Mouse (Mus musculus) splenic B cell, adult 2 months (primary cell): Measurements from ENCODE around the gene Spdl1.

Experiments used
- DNase-seq: peaks from one replicate; pipeline ENCODE4 v3.0.0-alpha.2; 2011; ENCODE audit warnings: low read depth, low spot score
- H3K27me3 ChIP-seq: 2 replicates; pipeline ENCODE4 v1.6.1; 2012; ENCODE audit warnings: mild to moderate bottlenecking, low read length, moderate library complexity, mixed read lengths; ENCODE audit not compliant: control insufficient read depth, poor library complexity, insufficient read depth, severe bottlenecking
- H3K36me3 ChIP-seq: 2 replicates; pipeline ENCODE4 v1.6.1; 2012; ENCODE audit warnings: mild to moderate bottlenecking, low read length, moderate library complexity, mixed read lengths; ENCODE audit not compliant: control insufficient read depth, poor library complexity, insufficient read depth, severe bottlenecking

The Spdl1 gene

DNA sequence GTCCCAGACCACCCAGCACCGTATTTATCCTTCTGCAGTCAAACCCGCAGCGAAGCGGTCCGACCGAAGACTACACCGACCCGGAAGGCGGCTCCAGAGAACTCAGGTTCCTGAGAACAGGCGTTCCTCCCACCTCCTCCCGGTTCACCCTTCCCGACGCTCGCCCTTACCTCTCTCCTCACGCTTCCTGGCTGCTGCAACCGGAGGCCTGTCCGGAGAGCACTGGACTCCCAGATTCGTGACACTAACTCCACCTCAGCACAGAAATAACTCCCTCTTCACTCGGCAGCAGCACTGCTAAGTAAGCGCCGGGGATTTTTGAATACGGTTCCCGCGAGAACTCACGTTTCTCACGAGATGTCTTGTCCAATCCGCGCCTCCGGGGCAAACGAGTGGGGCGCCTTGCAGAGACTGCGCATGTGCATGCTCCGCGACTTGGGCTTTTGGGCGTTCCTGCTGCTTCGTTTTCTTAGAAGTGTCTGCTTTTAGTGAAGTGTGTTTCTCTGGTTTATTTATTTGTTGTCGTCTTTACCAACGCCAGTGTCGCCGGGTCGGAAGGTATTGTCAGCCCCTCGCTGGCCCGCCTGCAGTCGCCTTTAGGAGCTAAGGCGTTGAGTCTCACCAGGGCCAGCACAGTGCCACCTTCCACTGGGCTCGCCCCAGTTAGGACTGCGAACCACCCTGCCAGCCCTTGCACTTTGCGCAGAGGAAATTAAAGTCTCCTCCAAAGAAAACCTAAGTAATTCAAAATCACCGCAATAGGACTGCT, at the start of gene Spdl1:
TSS of gene Spdl1 (minus strand) at position 324 of the 769 bp plus-strand sequence.
- peak; percentile 98 for DNase-seq
- Histone ChIP-seq H3K36me3 (no peaks in the 10 kb centered on the region), H3K27me3 (no peaks in the 10 kb centered on the region; the same call in 1 of the 2 replicates)

DNA sequence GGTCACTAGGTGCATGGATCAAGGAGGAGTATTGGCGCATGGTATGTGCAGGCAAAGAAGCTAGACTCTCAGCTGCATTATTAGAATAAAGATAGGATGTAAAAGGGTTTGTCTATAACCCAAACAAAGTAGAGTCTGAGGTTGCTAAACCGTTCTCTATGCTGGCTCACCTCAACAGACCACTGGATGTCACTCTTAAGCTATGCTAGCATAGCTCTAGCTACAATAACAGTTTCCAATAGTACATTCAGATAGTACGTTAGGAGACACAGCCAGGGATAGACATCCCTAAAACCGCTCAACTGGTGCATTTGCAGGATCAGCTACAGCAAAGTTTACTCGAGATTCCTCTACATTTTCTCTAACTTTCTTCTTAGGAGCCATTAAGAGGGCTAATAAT, 48.1 kb upstream of the Spdl1 start:
- peak; percentile 27 for DNase-seq
- Histone ChIP-seq H3K27me3 (no peaks in the 10 kb centered on the region), H3K36me3 (no peaks in the 10 kb centered on the region)

DNA sequence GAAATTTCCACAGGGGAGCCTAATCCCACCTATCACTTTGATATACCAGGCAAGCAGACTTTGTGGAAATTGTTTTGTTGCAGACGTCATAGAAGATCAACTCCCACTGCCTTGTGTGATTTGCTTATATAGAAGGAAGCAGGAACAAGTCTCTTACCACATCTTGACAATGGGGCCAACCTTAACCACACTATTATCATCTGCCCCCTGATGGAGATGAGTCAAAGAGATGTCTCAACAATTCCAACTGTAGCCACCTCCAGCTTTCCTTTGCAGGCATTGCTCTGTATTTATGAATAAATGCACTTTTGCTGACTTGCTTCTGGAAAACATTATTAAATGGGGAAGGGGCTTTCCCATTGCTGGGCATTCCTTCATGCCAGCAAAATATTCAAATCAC, 46.2 kb upstream of the Spdl1 start:
- no peak for DNase-seq
- Histone ChIP-seq H3K27me3 (no peaks in the 10 kb centered on the region), H3K36me3 (no peaks in the 10 kb centered on the region)

DNA sequence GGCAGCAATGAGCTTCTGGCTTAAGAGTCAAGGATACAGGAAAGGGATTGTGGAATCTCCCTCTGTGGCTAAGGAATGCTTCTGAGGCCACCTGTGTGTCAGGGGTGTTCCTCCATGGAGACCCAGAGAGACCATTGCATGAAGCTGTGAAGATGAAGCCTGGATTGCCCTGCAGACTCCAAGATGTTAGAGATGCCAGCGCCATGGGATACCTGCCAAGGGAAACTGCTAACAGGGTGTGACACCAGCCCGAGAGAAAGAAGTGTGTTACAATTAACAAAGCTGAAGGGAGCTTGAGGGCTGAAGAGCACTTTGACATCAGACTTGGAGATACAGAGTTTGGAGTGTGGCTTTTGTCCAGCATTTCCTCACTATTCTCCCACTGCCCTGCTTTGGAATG, 40.4 kb upstream of the Spdl1 start:
- Histone ChIP-seq H3K27me3 (no peaks in the 10 kb centered on the region), H3K36me3 (no peaks in the 10 kb centered on the region)
- no peak for DNase-seq

DNA sequence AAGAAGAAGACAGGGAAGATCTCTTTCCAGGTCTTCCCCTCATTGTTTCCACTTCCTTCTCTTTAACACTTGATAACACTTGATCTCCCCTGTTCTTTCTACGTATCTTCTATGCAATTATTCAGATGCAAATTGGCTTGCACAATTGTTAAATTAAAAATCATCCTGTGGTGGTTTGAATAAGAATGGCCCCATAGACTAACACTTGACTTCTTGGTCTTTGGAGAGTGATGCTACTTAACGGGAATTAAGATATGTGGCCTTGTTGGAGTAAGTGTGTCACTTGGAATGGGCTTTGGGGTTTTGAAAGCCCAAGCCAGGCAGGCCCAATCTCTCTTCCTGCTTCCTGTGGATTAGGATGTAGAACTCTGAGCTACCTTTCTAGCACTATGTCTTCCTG, 39.0 kb upstream of the Spdl1 start:
- DNase-seq = no peak
- H3K27me3 ChIP-seq = no peaks in the 10 kb centered on the region
- no peaks in the 10 kb centered on the region for H3K36me3 ChIP-seq

DNA sequence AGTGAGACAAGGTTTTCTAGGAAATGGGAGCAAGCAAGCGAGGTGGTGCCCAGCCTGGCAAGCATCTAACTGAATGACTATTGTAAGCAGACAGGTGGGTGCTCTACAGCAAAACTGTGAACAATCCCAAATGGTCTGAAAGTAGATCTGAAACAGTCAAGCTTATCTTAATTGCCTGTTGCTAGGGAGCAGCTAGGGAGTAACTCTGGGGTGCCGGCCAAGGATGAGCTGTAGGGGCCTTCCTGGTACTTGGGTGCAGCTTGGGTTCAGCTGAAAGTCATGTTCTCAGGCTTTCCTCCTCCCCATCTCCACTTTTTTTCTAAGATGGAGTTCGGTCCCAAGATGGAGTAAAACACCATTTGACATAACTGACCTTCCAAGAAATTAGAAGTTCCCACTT, 38.5 kb upstream of the Spdl1 start:
- no peak for DNase-seq
- Histone ChIP-seq H3K36me3 (no peaks in the 10 kb centered on the region), H3K27me3 (no peaks in the 10 kb centered on the region)

DNA sequence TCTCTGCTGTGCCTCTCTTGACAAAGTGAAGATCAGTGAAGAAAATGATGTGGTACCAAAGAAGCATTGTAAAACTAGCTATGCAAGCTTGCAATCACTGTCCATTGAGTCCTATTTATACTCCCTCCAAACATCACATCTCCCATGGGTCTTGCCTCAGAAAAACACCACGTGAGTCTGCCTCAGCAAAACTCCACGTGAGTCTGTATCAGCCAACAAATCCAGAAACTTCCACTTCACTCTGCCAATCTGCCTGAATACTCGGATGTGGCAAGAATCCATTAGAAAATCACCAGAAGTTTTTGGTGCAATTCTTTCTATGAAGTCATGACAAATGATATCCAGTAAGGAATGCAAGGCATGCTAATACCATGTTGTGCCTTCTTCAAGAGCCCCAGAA, 38.0 kb upstream of the Spdl1 start:
- no peaks in the 10 kb centered on the region for H3K27me3 ChIP-seq
- no peak for DNase-seq
- no peaks in the 10 kb centered on the region for H3K36me3 ChIP-seq

DNA sequence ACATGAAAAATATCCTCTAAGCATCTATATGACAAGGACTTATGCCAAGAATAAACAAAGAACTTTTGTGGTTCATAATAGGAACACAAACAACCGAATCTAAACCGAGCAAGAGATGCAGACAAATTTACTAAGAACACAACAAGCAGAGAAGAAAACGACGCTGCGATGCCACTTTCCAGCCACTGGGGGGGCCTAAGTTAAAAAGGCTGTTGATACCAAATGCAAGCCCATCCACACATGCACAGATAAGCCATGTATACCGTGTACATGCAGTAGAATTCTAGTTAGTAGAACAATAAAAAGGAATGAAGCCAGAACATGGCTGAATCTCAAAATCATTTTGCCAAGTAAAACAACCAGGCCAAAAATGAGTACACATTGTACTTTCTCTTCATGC, 35.2 kb upstream of the Spdl1 start:
- H3K36me3 ChIP-seq = no peaks in the 10 kb centered on the region
- no peaks in the 10 kb centered on the region for H3K27me3 ChIP-seq
- DNase-seq = peak; percentile 15

DNA sequence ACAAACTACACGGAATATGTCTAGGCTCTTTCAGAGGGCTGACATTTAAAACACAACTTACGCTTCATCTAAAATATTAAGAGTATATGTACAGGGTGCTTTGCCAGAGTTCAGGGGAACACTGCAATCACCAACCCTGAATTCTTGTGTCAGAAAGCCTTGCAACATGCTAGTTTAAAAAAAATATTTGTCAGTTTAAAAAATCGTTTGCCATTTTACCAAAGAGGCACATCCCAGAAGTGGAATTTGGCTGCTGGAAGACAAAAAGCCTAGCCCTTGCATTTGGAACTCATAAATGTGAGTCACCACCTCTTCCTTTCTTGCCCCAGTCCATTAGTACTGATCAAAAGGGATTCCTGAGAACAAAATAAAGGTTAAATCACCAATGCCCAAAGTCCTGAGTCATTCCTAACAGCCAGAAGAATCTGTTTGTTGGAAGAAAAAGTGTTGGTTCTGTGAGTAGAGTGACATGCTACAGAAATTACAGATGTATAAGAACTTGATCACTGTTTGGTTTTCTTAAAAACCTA, 32.4 kb upstream of the Spdl1 start:
- no peak for DNase-seq
- Histone ChIP-seq H3K27me3 (no peaks in the 10 kb centered on the region), H3K36me3 (no peaks in the 10 kb centered on the region)

DNA sequence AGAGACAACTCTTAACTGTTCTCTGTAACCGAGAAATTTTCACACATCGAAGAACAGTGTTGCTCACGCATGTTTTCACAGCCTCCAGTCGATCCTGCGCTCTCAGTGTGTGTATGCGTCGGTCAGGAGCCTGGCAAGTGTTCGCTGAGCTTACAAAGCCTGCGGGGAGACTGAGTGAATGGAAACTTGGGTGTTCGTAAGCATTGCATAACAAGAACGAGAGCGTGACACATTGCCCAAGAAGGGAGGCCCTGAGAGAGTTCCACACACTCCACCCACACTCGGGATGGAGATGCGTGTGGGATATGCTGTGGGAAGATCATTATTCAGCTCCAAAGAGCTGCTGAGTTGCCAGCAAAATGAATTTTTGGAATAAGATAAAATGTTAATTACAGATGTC, 31.7 kb upstream of the Spdl1 start:
- no peak for DNase-seq
- Histone ChIP-seq H3K36me3 (no peaks in the 10 kb centered on the region), H3K27me3 (no peaks in the 10 kb centered on the region)

DNA sequence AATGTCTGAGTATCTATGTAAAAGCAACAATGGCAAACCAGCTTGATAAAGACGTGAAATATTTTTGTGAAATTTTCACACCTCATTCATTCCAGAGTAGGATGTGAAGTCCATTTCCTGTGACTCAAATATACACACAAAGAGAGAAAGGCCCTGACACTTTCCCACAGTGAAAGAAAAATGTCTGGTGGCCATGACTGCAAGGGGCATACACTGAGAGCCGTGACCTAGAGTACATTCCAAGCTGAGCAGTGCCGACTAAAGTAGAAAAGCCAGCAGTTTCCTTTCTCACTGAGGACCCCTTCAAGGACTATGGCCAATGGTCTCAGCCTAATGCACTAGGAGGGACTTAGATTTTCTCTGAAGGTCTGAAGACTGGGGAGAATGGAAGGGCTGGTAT, 23.2 kb upstream of the Spdl1 start:
- no peaks in the 10 kb centered on the region for H3K27me3 ChIP-seq
- no peak for DNase-seq
- H3K36me3 ChIP-seq = no peaks in the 10 kb centered on the region

DNA sequence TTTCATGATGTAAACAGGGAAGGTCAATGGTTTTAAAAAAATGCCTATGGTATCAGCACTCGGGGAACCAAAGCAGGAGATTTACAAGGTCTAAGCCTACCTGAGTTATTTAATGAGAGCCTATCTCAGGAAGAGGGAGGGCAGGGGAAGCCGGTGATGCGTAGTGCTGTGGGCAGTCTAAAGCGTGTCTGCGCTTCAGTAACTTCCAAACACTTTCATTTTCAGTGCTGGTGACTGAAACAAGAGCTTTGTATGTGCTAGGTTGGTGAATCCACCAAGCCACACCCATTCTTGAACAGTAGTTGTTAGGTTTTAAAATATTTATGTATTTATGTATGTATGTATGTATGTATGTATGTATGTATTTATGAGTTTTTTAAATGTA, 12.8 kb upstream of the Spdl1 start:
- Histone ChIP-seq H3K36me3 (no peaks in the 10 kb centered on the region), H3K27me3 (no peaks in the 10 kb centered on the region)
- peak; percentile 81 for DNase-seq

DNA sequence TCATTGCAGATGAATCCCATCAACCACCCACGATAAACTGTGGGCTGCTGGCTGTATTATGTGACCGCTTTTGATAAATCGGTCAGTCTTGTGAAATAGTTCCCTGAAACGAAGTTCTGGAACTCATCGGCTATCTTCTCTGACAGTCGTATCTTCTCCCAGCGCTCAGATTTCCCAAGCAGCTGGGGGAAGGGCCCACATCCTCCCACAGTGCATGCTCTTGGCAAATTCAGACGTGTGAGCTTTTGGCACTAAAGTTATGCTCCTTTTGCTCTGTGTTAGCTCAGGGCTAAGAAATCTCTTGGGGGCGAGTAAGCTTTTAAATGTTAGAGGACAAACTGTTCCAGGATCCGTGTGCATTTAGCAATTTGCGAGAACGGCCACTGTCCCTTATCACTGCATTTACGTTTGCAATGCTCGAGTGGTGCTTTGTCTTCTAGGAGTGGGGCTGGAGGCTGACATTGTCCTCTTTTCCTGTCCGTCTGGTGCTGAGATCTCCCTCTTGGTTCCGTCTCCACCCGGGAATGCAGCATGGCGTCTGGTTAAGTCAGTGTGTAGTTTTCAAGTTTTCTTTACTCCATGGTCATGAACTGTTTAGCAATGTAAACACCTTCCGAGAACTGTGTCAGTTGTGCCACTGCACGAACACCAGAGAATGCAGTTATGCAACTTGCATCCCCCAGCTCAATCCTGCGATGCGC, 12.3 kb upstream of the Spdl1 start:
- DNase-seq = no peak
- no peaks in the 10 kb centered on the region for H3K36me3 ChIP-seq
- no peaks in the 10 kb centered on the region for H3K27me3 ChIP-seq

DNA sequence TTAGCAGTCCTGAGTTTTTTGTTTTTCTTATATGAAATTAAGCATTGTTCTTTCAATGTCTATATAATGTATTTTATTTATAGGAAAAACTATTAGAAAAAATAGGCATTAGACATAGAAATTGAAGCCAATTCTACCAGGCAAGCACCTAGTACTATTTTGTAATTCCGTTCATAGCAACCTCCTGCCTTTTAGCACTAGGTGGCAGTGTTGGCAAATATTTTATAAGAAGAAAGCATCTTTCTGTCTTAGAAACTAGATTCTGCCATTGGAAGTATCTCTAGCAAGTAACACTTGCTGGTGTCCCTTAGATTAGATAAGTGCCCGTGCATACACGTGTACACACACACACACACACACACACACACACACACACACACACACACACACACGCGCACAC, 10.1 kb upstream of the Spdl1 start:
- DNase-seq = peak; percentile 75
- Histone ChIP-seq H3K36me3 (no peaks in the 10 kb centered on the region), H3K27me3 (no peaks in the 10 kb centered on the region)

DNA sequence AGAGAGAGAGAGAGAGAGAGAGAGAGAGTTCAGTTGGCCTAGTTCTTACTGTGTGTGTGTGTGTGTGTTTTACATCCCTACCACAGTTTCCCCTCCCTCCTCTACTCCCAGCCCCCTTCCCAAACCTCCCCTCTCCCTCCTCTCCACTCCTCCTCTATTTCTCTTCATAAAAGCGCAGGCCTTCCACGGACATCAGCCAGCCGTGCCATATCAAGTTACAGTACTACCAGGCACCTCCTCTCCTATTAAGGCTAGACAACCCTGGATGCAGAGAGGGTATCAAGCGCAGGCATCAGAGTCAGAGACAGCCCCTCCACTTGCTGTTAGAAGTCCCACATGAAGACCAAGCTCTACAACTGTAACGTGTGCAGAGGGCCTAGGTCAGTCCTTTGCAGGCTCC, 6.8 kb upstream of the Spdl1 start:
- DNase-seq = no peak
- no peaks in the 10 kb centered on the region for H3K36me3 ChIP-seq
- H3K27me3 ChIP-seq = no peaks in the 10 kb centered on the region
